Mouse (Mus musculus) neural tube, embryonic 14.5 days (tissue): ENCODE results near the gene Ntm. TPM values are rescaled to one million over a fixed set of nuclear protein-coding genes. Genes with fewer than 3 reads are reported as not detected.

Experiments
- ATAC-seq: fragments of 200-750 bp; cut with Nextera tagmentation; 2 replicates; pipeline ENCODE4 v1.8.0; 2017; ENCODE audit warnings: low read depth, mild to moderate bottlenecking, moderate TSS enrichment, moderate library complexity
- H3K27ac ChIP-seq: fragments of 300-500 bp; sonication (generic); 2 replicates; pipeline ENCODE4 v1.5.1; 2014; ENCODE audit warnings: low read depth, mild to moderate bottlenecking, control low read depth, low read length, moderate library complexity, mixed read lengths
- H3K27me3 ChIP-seq: fragments of 300-500 bp; sonication (generic); 2 replicates; pipeline ENCODE4 v1.6.1; 2014; ENCODE audit warnings: low read length; ENCODE audit not compliant: control insufficient read depth, insufficient read depth
- H3K36me3 ChIP-seq: fragments of 300-500 bp; sonication (generic); 2 replicates; pipeline ENCODE4 v1.6.1; 2014; ENCODE audit warnings: low read length, mixed read lengths; ENCODE audit not compliant: control insufficient read depth, insufficient read depth
- H3K4me1 ChIP-seq: fragments of 300-500 bp; sonication (generic); 2 replicates; pipeline ENCODE4 v1.6.1; 2014; ENCODE audit warnings: low read length; ENCODE audit not compliant: control insufficient read depth, insufficient read depth
- H3K4me2 ChIP-seq: fragments of 300-500 bp; sonication (generic); 2 replicates; pipeline ENCODE4 v1.6.1; 2014; ENCODE audit warnings: mild to moderate bottlenecking, low read depth, low read length, control low read depth
- H3K4me3 ChIP-seq: fragments of 300-500 bp; sonication (generic); 2 replicates; pipeline ENCODE4 v1.5.1; 2014; ENCODE audit warnings: low read depth, low read length, control low read depth, mixed read lengths
- H3K9ac ChIP-seq: fragments of 300-500 bp; sonication (generic); replicated peaks from 2 replicates; pipeline ENCODE4 v1.6.1; 2014; ENCODE audit warnings: low read depth, mild to moderate bottlenecking, control low read depth, low read length, mixed read lengths
- H3K9me3 ChIP-seq: fragments of 300-500 bp; sonication (generic); 2 replicates; pipeline ENCODE4 v1.6.1; 2016; ENCODE audit warnings: low read length; ENCODE audit not compliant: control insufficient read depth
- WGBS: fragments of 180-500 bp; shearing (Covaris S2); extraction: QIAGEN DNeasy Blood & Tissue Kit; methylation state at CpG from one replicate; pipeline ENCODE4 v1.1.7; 2014; 5-methylcytosine and 5-hydroxymethylcytosine counted together
- polyA plus RNA-seq: library from polyadenylated mRNA; unstranded; fragments of >200 nt; fragmentation: Nextera tagmentation; extraction: Ambion mirVana; gene quantifications from 2 replicates; pipeline ENCODE4 v1.2.1, GENCODE M21; 2014

Gene Ntm
- polyA plus RNA-seq, 1 experiment from 2014 or later: 237 TPM

DNA sequence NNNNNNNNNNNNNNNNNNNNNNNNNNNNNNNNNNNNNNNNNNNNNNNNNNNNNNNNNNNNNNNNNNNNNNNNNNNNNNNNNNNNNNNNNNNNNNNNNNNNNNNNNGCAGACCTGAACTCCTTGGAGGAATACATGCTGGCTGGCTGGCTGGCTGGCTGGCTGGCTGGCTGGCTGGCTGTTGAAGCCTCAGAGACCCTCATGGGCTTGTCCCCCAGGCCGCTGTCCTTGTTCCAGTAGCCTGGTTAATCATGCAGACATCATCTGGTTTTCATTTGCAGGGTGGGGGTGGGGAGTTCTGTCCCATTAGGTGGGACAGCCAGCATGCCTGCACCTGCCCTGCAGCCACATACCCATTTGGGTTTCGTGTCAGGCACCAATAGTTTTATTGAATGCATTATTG, 129.2 kb downstream of the Ntm start:
- WGBS: 22% methylated on average over 2 of the region's 2 CpGs
- Histone ChIP-seq H3K27ac (peak overlapping the region; percentile 44), H3K4me3 (no peak overlapping the region), H3K9me3 (no peaks in the 10 kb centered on the region), H3K9ac (no peak overlapping the region), H3K4me1 (peaks cover 34% of the 10 kb centered on the region), H3K4me2 (no peak overlapping the region), H3K27me3 (no peaks in the 10 kb centered on the region), H3K36me3 (no peaks in the 10 kb centered on the region)
- ATAC-seq: 0 out of 2 replicates have a peak, but pooled peaks have one; percentile 10

DNA sequence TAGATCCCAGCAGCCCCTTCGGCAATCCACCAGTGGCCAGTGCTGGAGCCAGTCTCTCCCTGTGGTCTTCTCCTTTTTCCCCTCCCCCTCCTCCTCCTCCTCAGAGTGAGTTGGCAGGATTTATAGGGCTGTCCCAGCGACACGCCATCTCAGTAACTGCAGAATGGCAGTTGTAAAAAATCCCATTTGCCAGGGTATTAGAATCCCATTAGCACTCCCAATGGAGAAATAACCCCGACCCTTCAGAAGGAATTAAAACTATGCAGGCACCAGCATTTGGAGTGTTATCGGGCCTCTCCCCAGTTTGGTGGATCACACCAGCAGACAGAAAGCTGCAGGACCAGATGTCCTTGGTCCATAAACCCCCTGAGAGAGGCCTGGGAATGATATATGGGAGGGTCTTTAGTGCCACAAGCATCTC, 135.7 kb downstream of the Ntm start:
- Histone ChIP-seq H3K27me3 (no peaks in the 10 kb centered on the region), H3K4me3 (no peak overlapping the region), H3K9ac (no peak overlapping the region), H3K4me1 (peaks cover 7% of the 10 kb centered on the region; the same call in 1 of the 2 replicates), H3K36me3 (no peaks in the 10 kb centered on the region), H3K9me3 (no peaks in the 10 kb centered on the region), H3K27ac (peak overlapping the region; percentile 61; the same call in 1 of the 2 replicates), H3K4me2 (no peak overlapping the region)
- 2% methylated on average over 5 of the region's 5 CpGs for WGBS
- peak; percentile 85 for ATAC-seq

DNA sequence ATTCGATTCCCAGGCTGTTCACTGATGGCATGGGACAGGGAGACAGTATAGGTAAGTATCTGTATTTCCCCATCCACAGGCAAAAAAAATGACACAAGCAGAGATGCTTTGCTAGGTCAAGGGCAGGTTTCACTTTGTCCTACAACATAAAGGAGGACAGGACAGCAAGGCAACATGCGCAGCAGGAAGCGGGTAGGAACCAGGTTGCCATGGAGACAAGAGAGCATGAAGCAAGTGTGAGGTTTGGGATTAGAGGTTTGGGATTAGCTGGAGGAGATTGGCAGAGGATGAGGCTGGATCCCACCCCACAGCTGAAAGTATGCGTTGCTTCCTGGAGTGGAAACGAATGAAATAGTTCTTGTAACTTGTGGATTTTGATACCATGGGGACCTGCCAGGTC, 137.7 kb downstream of the Ntm start:
- H3K9ac ChIP-seq: no peak overlapping the region
- no peak for ATAC-seq
- no peaks in the 10 kb centered on the region for H3K36me3 ChIP-seq
- H3K4me3 ChIP-seq: no peak overlapping the region
- H3K9me3 ChIP-seq: no peaks in the 10 kb centered on the region
- H3K27ac ChIP-seq: no peak overlapping the region
- H3K27me3 ChIP-seq: no peaks in the 10 kb centered on the region
- H3K4me1 ChIP-seq: no peaks in the 10 kb centered on the region
- WGBS: 80% methylated on average over 5 of the region's 5 CpGs
- H3K4me2 ChIP-seq: no peak overlapping the region

GRCm38 (mm10) chr9:29823716-29824115, 139.2 kb downstream of the Ntm start:
- Histone ChIP-seq H3K27me3 (no peaks in the 10 kb centered on the region), H3K4me3 (no peak overlapping the region), H3K27ac (no peak overlapping the region), H3K9me3 (no peaks in the 10 kb centered on the region), H3K9ac (no peak overlapping the region), H3K4me1 (no peaks in the 10 kb centered on the region), H3K4me2 (no peak overlapping the region), H3K36me3 (no peaks in the 10 kb centered on the region)
- WGBS: 89% methylated on average over 4 of the region's 4 CpGs
- ATAC-seq: no peak

DNA sequence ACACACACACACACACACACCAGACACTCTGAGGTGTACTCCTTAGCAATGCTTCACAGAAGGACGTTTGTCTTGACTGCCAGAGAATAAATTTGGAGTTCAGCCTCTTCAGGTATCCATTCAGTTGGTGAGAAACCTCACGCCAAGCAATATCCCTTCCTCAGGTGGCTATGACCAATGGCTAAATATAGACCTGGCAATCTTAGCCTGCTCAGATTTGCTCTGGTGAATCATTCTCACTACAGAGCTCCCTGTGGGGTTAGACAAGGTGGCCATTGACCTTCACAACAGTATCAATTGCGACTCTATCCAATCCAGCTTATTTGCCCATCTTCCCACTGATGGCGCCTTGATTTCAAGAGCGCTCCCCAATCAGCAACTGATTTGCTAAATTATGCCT, 150.3 kb downstream of the Ntm start:
- ATAC-seq: no peak

GRCm38 (mm10) chr9:29806790-29807189, 156.2 kb downstream of the Ntm start:
- ATAC-seq: no peak
- Histone ChIP-seq H3K9ac (no peak overlapping the region), H3K27ac (no peak overlapping the region), H3K27me3 (no peaks in the 10 kb centered on the region), H3K4me2 (no peak overlapping the region), H3K4me1 (peaks cover 24% of the 10 kb centered on the region), H3K4me3 (no peak overlapping the region), H3K36me3 (no peaks in the 10 kb centered on the region), H3K9me3 (no peaks in the 10 kb centered on the region)
- 23% methylated on average over 3 of the region's 3 CpGs for WGBS

More for the DNA sequence above, 150.3 kb downstream of the Ntm start:
- Histone ChIP-seq H3K4me1 (peaks cover 3% of the 10 kb centered on the region; the same call in 1 of the 2 replicates), H3K27ac (no peak overlapping the region), H3K36me3 (no peaks in the 10 kb centered on the region), H3K27me3 (no peaks in the 10 kb centered on the region), H3K9me3 (no peaks in the 10 kb centered on the region), H3K9ac (no peak overlapping the region), H3K4me2 (no peak overlapping the region), H3K4me3 (no peak overlapping the region)
- WGBS: 86% methylated on average over 5 of the region's 5 CpGs

- no peaks in the 10 kb centered on the region for H3K27me3 ChIP-seq
- ATAC-seq: no peak
- no peaks in the 10 kb centered on the region for H3K36me3 ChIP-seq
- WGBS: 77% methylated on average over 9 of the region's 9 CpGs
- H3K27ac ChIP-seq: no peak overlapping the region
- H3K9ac ChIP-seq: no peak overlapping the region
- no peak overlapping the region for H3K4me2 ChIP-seq
- H3K4me1 ChIP-seq: peaks cover 26% of the 10 kb centered on the region
- no peak overlapping the region for H3K4me3 ChIP-seq
- no peaks in the 10 kb centered on the region for H3K9me3 ChIP-seq
These were observed 158.5 kb downstream of the Ntm start for GRCm38 (mm10) chr9:29804483-29804882.

DNA sequence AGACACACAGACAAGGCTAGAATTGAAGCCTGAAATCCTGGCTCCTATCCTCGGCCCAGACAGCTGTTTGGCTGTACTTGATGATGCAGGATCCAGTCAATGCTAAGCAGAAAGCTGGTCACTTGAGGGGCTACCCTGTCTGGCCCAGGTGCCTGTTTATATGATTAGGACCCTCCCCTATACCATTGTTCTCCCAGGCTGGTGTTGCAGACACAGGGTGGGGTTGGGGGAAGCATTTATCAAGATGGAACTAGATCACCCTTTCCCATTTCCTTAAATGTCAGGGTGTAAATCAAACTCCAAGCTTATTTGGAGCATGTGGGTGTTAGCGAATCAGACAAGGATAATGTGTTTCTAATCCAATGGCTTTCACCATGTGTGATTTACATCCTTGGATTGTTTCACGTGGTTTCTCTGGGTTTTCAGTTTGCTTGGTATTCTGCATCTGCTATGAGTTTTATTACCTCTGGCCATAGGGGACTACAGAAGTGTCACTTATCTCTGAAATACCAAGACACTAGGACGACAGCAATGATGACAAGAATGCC, 159.1 kb downstream of the Ntm start:
- peaks cover 26% of the 10 kb centered on the region for H3K4me1 ChIP-seq
- no peaks in the 10 kb centered on the region for H3K9me3 ChIP-seq
- H3K27ac ChIP-seq: peak overlapping the region; percentile 75
- peak overlapping the region; percentile 21; the same call in 1 of the 2 replicates for H3K9ac ChIP-seq
- WGBS: 12% methylated on average over 4 of the region's 4 CpGs
- H3K36me3 ChIP-seq: no peaks in the 10 kb centered on the region
- H3K4me3 ChIP-seq: no peak overlapping the region
- no peak overlapping the region for H3K4me2 ChIP-seq
- no peaks in the 10 kb centered on the region for H3K27me3 ChIP-seq
- peak; percentile 55 for ATAC-seq

GRCm38 (mm10) chr9:29802990-29803737, 159.8 kb downstream of the Ntm start:
- H3K9me3 ChIP-seq: no peaks in the 10 kb centered on the region
- peak overlapping the region; percentile 21; the same call in 1 of the 2 replicates for H3K9ac ChIP-seq
- 20% methylated on average over 12 of the region's 12 CpGs for WGBS
- peaks cover 26% of the 10 kb centered on the region for H3K4me1 ChIP-seq
- ATAC-seq: peak; percentile 62
- H3K4me3 ChIP-seq: no peak overlapping the region
- 0 out of 2 replicates have a peak, but pooled peaks cover 3% of the 10 kb centered on the region for H3K27me3 ChIP-seq
- no peaks in the 10 kb centered on the region for H3K36me3 ChIP-seq
- peak overlapping the region; percentile 75 for H3K27ac ChIP-seq
- peak overlapping the region; percentile 9; the same call in 1 of the 2 replicates for H3K4me2 ChIP-seq
